Mouse (Mus musculus): ENCODE results near the gene Csnk2a1. TPM values are rescaled to one million over a fixed set of nuclear protein-coding genes. Genes with fewer than 3 reads are reported as not detected.
"Not testable (repeated sequence)": the region's sequence is repeated elsewhere in the genome, so short reads cannot be mapped to it uniquely, and the experiment has no call there.

Csnk2a1 gene
- polyA plus RNA-seq, 1 experiment from 2014 or later: 97.8 TPM

DNA sequence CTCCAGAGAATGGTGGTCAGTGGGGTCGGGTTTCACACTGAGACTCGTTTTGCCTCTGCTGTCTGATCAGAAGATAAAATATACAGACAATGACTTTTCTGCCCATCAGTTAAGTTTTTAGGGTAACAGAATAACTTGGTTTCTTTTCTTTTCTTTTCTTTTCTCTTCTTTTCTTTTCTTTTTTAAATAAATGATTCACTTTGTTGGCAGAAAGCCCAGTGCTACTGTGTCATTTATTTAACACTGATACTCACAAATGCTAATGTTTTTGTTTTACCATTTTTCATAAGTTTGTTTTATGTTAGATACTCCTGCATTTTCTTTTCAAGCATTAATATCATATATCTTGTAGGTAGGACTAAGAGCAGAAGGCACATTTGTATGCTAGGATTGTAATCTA is 13.9 kb downstream of the Csnk2a1 start:
- Histone ChIP-seq H3K9ac (replicated peaks) (no peak overlapping the region), H3K27ac (replicated peaks) (no peak overlapping the region), H3K4me3 (no peak overlapping the region), H3K36me3 (peaks cover 25% of the 10 kb centered on the region), H3K4me1 (no peaks in the 10 kb centered on the region), H3K4me2 (replicated peaks) (no peak overlapping the region), H3K9me3 (no peaks in the 10 kb centered on the region), H3K27me3 (no peaks in the 10 kb centered on the region)
- no peak for ATAC-seq (ENCODE audit: low FRiP score, low read depth)
- 67% methylated on average over 2 of the region's 2 CpGs for WGBS

DNA sequence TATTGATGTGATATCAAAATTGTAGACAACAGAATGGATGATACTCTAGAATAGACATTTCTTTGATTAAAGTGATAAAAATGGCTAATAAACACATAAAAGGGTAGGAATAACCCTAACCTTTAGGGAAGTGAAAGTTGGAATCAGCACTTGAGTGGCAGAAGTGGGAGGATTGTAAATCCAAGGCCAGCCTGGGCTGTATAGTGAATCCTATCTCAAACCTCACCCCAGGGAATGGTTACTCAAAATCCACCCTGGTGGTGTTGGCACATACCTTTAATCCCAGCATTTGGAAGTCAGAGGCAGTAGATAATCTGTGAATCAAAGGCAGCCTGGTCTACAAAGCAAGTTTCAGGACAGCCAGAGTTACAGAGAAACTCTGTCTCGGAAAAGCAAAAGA is 20.6 kb downstream of the Csnk2a1 start:
- Histone ChIP-seq H3K9ac (replicated peaks) (no peak overlapping the region), H3K9me3 (no peaks in the 10 kb centered on the region), H3K4me3 (no peak overlapping the region), H3K36me3 (peaks cover 21% of the 10 kb centered on the region), H3K27me3 (no peaks in the 10 kb centered on the region), H3K27ac (replicated peaks) (no peak overlapping the region), H3K4me1 (no peaks in the 10 kb centered on the region), H3K4me2 (replicated peaks) (no peak overlapping the region)
- 82% methylated on average over 1 of the region's 1 CpGs for WGBS
- ATAC-seq (ENCODE audit: low FRiP score, low read depth): no peak

DNA sequence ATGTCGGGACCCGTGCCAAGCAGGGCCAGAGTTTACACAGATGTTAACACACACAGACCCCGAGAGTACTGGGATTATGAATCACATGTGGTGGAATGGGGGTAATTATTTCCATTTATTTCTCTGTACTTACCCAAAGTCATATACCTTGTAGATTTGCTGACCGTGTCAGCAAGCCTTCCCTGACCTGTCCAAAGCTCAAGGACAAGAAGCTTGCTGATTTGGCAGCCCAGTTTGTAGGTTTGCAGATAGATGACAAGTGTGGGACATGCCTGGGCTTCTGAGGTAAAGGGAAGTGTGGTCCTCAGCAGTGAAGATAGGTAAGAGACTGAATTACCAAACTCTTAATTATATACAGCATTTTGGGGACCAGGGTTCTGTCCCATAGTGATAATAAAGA is 23.9 kb downstream of the Csnk2a1 start:
- no peak for ATAC-seq (ENCODE audit: low FRiP score, low read depth)

DNA sequence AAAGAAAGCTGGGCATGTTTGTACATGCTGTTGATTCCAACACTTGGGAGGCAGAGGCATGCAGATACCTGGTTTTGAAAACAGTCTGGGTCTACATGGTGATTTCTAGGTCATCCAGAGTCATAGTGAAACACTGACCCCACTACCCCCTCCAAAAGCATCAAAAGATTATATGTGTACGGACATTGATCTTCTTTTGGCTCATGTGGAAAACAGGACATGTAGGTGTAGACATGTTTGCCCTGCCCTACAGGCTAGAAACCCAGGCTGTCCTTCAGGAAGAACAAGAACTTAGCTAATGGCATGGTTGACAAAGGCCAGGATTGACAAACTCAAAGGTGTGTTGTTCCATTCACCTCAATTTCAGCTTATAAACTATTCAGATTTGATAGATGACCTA is 33.1 kb downstream of the Csnk2a1 start:
- Histone ChIP-seq H3K27ac (replicated peaks) (no peak overlapping the region), H3K4me2 (replicated peaks) (no peak overlapping the region), H3K4me3 (no peak overlapping the region), H3K36me3 (peaks cover 74% of the 10 kb centered on the region), H3K4me1 (no peaks in the 10 kb centered on the region), H3K9ac (replicated peaks) (no peak overlapping the region), H3K27me3 (no peaks in the 10 kb centered on the region), H3K9me3 (no peaks in the 10 kb centered on the region)
- ATAC-seq (ENCODE audit: low FRiP score, low read depth): no peak
- WGBS: 94% methylated on average over 1 of the region's 1 CpGs

More for the DNA sequence above, 23.9 kb downstream of the Csnk2a1 start:
- no peak overlapping the region for H3K4me3 ChIP-seq
- WGBS: 85% methylated on average over 4 of the region's 4 CpGs
- H3K36me3 ChIP-seq: peaks cover 43% of the 10 kb centered on the region
- no peaks in the 10 kb centered on the region for H3K9me3 ChIP-seq
- H3K4me1 ChIP-seq: no peaks in the 10 kb centered on the region
- H3K9ac ChIP-seq (replicated peaks): no peak overlapping the region
- no peaks in the 10 kb centered on the region for H3K27me3 ChIP-seq
- no peak overlapping the region for H3K4me2 ChIP-seq (replicated peaks)
- no peak overlapping the region for H3K27ac ChIP-seq (replicated peaks)

DNA sequence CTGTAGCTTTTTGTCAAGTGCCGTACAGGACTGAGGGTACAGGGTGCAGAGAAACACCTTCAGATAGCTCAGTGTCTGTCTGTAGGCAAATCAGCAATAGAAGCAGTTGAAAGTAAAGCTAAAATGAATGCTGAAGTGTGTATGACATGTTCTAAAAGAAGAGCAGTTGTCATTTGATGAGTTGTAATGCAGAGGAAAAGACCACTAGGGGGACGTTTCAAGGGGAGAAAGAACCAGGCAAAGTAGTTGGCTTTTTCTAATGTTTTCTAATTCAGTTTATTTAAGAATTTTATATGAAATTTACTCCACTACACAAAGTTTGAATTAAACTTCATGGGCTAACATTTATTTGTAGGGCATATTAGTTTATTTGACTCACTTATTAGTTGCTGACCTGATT is 47.0 kb downstream of the Csnk2a1 start:
- no peak overlapping the region for H3K4me2 ChIP-seq (replicated peaks)
- no peak overlapping the region for H3K27ac ChIP-seq (replicated peaks)
- no peaks in the 10 kb centered on the region for H3K9me3 ChIP-seq
- no peaks in the 10 kb centered on the region for H3K27me3 ChIP-seq
- no peak overlapping the region for H3K4me3 ChIP-seq
- no peak for ATAC-seq (ENCODE audit: low FRiP score, low read depth)
- 82% methylated on average over 2 of the region's 2 CpGs for WGBS
- no peaks in the 10 kb centered on the region for H3K4me1 ChIP-seq
- H3K36me3 ChIP-seq: peaks cover 81% of the 10 kb centered on the region
- H3K9ac ChIP-seq (replicated peaks): no peak overlapping the region

DNA sequence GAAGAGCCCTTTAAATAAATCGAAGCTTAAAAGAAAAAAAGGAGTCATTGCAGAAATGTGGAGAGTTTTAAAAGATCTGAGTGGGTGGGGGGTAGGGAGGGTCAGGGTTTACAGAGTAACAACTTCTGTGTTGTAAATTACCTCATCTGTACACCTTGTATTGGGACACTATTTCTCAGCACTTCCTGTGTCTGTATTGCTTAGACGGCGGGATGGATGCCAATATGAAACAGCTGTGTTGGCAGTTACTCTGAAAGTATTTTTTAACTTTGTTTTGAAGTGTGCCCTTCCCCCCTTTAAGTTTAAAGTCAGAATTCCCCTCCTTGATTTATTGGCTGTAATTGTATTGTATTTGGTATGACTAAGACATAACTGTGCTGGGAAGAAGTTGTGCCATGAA is 54.8 kb downstream of the Csnk2a1 start:
- Histone ChIP-seq H3K36me3 (peaks cover 81% of the 10 kb centered on the region), H3K4me3 (no peak overlapping the region), H3K4me1 (no peaks in the 10 kb centered on the region), H3K27me3 (no peaks in the 10 kb centered on the region), H3K27ac (replicated peaks) (no peak overlapping the region), H3K4me2 (replicated peaks) (no peak overlapping the region), H3K9me3 (no peaks in the 10 kb centered on the region), H3K9ac (replicated peaks) (no peak overlapping the region)
- 92% methylated on average over 3 of the region's 3 CpGs for WGBS
- no peak for ATAC-seq (ENCODE audit: low FRiP score, low read depth)

DNA sequence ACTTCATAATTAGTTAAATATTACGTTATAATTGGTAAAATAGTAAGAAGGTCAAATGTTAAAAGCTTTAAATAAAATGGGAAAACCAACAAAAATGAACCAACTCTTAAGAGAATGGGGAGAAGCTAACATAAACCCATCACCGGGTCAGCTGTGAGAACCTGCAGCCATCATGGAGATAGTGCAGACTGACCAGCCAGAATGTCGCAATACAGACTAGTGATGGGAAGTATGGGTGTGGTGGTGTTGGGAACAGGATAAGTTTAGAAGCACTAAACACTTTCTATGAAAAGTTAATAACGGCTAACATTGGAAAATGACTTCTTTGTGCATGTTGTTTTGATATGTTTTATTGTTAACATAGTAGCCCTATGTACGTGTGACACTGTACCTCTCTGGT is 60.9 kb downstream of the Csnk2a1 start:
- Histone ChIP-seq H3K4me2 (replicated peaks) (no peak overlapping the region), H3K9me3 (no peaks in the 10 kb centered on the region), H3K27ac (replicated peaks) (no peak overlapping the region), H3K4me3 (no peak overlapping the region), H3K9ac (replicated peaks) (no peak overlapping the region), H3K36me3 (peaks cover 49% of the 10 kb centered on the region), H3K4me1 (no peaks in the 10 kb centered on the region), H3K27me3 (no peaks in the 10 kb centered on the region)
- 90% methylated on average over 5 of the region's 5 CpGs for WGBS
- no peak for ATAC-seq (ENCODE audit: low FRiP score, low read depth)

DNA sequence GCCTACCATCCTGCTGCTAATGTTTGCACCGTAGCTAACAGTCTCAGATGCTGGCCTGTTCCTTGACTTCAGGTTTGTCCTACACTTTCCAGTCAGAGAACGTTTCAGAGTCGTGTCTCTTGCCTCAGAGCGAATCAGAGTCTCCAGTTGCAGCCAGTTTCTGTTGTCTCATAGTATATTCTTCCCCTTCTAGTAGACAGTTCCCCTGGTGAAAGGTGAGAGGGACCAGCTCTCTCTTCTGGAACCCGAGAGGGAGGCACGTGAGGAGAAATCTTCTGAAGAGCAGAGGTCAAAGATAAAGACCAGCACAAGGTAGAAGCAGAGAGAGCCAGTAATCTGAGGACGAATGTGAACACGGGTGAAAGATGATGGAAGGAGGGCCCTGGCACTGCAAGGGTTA is 61.4 kb downstream of the Csnk2a1 start:
- no peak for ATAC-seq (ENCODE audit: low FRiP score, low read depth)
- Histone ChIP-seq H3K9me3 (no peaks in the 10 kb centered on the region), H3K27me3 (no peaks in the 10 kb centered on the region), H3K36me3 (peaks cover 44% of the 10 kb centered on the region), H3K27ac (replicated peaks) (no peak overlapping the region), H3K9ac (replicated peaks) (no peak overlapping the region), H3K4me2 (replicated peaks) (no peak overlapping the region), H3K4me3 (no peak overlapping the region), H3K4me1 (0 out of 2 replicates have a peak, but pooled peaks cover under 1% of the 10 kb centered on the region)
- 83% methylated on average over 8 of the region's 8 CpGs for WGBS

DNA sequence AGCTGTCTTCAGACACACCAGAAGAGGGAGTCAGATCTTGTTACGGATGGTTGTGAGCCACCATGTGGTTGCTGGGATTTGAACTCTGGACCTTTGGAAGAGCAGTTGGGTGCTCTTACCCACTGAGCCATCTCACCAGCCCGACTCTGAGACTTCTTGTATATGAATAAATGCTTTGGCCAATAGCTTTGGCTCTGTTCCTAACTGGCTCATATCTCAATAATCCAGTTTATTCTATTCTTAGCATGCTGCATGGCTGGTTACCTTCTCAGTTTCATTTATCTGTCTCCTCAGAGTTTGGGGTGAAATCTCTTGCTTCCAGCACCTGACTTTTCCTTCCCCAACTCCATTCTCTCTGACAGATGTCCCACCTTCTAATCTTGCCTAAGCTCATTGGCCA is 63.0 kb downstream of the Csnk2a1 start:
- H3K9me3 ChIP-seq; H3K4me2 ChIP-seq (replicated peaks); ATAC-seq (ENCODE audit: low FRiP score, low read depth); H3K9ac ChIP-seq (replicated peaks); H3K27me3 ChIP-seq; H3K4me1 ChIP-seq; H3K4me3 ChIP-seq; H3K27ac ChIP-seq (replicated peaks): not testable (repeated sequence)
- 90% methylated on average over 2 of the region's 2 CpGs for WGBS
- peaks cover 29% of the 10 kb centered on the region for H3K36me3 ChIP-seq

DNA sequence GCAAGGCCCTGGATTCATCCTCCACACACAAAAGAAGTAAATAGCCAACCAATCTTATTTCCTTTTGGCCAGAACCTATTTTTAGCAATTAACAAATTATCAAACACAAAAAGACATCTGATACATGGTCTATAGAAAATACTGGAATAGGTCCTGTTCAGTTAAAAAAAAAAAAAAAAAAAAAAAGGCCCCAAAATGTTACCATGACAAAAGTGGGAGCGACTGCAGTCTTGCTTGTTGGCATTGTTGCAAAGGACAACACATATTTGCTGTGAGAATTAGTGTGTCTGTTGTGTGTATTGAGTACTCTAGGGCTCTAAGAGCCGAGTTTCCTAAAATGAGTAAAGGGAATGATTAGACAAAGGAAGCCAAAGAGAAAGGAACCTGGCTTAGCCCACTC is 65.8 kb downstream of the Csnk2a1 start:
- Histone ChIP-seq H3K27me3 (no peaks in the 10 kb centered on the region), H3K4me2 (replicated peaks) (no peak overlapping the region), H3K9ac (replicated peaks) (no peak overlapping the region), H3K9me3 (no peaks in the 10 kb centered on the region), H3K27ac (replicated peaks) (no peak overlapping the region), H3K4me3 (no peak overlapping the region), H3K36me3 (peaks cover 9% of the 10 kb centered on the region; the same call in 1 of the 2 replicates), H3K4me1 (peaks cover 20% of the 10 kb centered on the region)
- no peak for ATAC-seq (ENCODE audit: low FRiP score, low read depth)
- 40% methylated on average over 2 of the region's 2 CpGs for WGBS

DNA sequence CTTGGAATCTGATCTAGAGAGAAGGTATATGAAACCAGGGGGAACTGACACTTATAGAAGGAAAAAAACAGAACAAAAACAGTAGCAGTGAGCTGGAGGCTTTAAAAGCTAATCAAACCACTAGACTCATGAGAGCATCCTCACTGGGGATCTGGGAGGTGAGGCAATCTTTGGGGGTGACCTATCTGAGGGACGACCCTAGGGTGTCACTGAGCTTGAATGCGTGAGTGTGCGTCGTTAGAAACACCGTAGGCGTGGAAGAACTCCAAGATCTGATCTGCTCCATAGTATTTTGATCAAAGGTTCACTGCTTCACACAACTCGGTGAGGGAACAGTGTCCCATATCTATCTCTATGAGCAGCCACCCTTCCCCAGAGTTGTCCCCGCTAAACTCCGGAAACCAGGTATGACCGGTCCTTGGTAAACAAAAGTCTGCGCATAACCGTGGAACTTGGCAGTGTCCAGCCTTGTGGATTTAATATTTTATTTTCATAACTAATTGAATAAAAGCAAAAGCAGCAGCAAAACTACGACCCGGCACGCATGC is 66.6 kb downstream of the Csnk2a1 start:
- Histone ChIP-seq H3K4me1 (peaks cover 20% of the 10 kb centered on the region), H3K4me3 (peak overlapping the region; percentile 97), H3K27me3 (no peaks in the 10 kb centered on the region), H3K9me3 (no peaks in the 10 kb centered on the region), H3K4me2 (replicated peaks) (peak overlapping the region; percentile 86), H3K36me3 (0 out of 2 replicates have a peak, but pooled peaks cover 5% of the 10 kb centered on the region), H3K9ac (replicated peaks) (peak overlapping the region; percentile 95; the same call in 1 of the 2 replicates), H3K27ac (replicated peaks) (no peak overlapping the region)
- ATAC-seq (ENCODE audit: low FRiP score, low read depth): peak; percentile 77
- 2% methylated on average over 15 of the region's 15 CpGs for WGBS

DNA sequence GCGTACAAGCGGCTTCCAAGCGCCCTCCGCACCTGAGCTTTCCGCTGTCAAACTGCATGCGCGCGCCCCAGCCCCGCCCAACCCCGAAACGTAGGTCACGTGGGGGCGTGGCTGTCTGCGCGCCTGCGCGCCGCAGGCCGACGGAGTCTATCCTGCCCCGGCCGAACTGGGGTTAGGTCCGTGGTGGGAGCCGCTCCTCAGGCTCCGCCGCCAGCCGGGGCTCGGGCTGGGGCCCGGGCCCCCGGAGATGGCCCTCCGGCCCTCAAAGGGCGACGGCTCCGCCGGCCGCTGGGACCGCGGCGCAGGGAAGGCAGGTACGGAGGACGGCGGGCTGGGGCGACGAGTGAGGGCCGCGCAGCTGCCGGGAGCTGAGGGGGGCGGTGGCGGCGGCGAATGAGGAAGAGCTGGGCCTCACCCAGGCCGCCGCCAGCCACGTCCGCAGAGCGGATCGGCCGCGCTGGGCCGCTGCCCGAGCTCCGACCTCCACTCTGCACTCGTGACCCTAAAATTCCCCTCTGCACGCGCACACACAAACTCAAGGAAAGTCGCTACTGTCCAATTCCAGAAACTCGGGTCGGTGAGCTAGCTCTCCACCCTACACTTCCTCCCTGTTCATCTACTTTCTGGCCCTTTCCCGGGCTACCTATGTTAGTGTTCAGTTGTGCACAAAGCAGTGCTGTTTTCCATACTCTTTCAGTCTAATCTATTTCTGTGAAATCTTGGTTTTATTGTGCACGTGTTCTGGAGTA is 67.3 kb downstream of the Csnk2a1 start, which contains the start of gene Tbc1d20:
TSS of gene Tbc1d20 (plus strand) at position 102 of the 749 bp plus-strand sequence.
- WGBS: under 1% methylated on average over 48 of the region's 70 CpGs
- Histone ChIP-seq H3K9ac (replicated peaks) (peak within 1 kb of the TSS; percentile 95), H3K4me3 (peak within 1 kb of the TSS; percentile 97), H3K4me1 (peaks cover 20% of the 10 kb centered on the region), H3K4me2 (replicated peaks) (peak within 1 kb of the TSS; percentile 86), H3K36me3 (0 out of 2 replicates have a peak, but pooled peaks cover 5% of the 10 kb centered on the region), H3K27ac (replicated peaks) (peak within 1 kb of the TSS; percentile 87), H3K9me3 (no peaks in the 10 kb centered on the region), H3K27me3 (no peaks in the 10 kb centered on the region)
- ATAC-seq (ENCODE audit: low FRiP score, low read depth): peak; percentile 99
